Mouse (Mus musculus): ENCODE measurements around the gene Akr1d1. TPM values are rescaled to one million over a fixed set of nuclear protein-coding genes. Genes with fewer than 3 reads are reported as not detected.

Akr1d1 gene
- polyA plus RNA-seq (2012; ENCODE audit: low replicate concordance) = not detected in 2 replicates

DNA sequence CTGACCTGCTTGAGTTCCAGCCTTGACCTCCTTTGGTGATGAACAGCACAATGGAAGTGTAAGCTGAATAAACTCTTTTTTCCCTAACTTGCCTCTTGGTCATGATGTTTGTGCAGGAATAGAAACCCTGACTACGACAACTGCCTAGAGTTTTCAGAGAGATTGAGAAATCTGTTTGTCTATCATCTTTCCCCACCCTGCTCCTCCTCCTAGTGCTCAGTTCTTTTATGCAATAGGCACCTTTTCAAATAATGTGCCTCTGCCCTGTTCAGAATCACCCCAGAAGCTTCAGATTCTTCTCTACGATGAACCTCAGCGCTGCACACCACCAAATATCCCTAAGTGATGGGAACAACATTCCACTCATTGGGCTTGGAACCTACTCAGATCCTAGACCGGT lies at the start of gene Akr1d1:
Gene Akr1d1 (plus strand): TSS at position 234 of the 400 bp plus-strand sequence.

Other genes starting within 250 kb of the Akr1d1 start
- gene Dgki, start 230.0 kb upstream of the Akr1d1 start, polyA plus RNA-seq (2012; ENCODE audit: low replicate concordance) = 0.53 and 1.3 TPM in 2 replicates
- 3.9 and 4.1 TPM in 2 replicates for gene Creb3l2, start 88.0 kb upstream of the Akr1d1 start, polyA plus RNA-seq (2012; ENCODE audit: low replicate concordance)